Mouse (Mus musculus) frontal cortex, adult 2 months (tissue): ENCODE measurements around the gene Nhlrc3. TPM values are rescaled to one million over a fixed set of nuclear protein-coding genes. Genes with fewer than 3 reads are reported as not detected.

ENCODE experiments used
- DNase-seq, 2 experiments: peaks; one replicate each; pipeline ENCODE4 v3.0.0; 2022; ENCODE audit warnings: low spot score in 1 of 2; ENCODE audit errors: extremely low spot score in 1 of 2
- polyA plus RNA-seq: library from polyadenylated mRNA; depleted of rRNA; stranded (reverse); fragments of >200 nt; gene quantifications from 2 replicates; pipeline ENCODE4 v1.2.3, GENCODE M21; 2012

Gene Nhlrc3
- polyA plus RNA-seq, 1 experiment, result 9.7 TPM

- DNase-seq, result no peak
Measured at GRCm38 (mm10) chr3:53454984-53455383, 8.1 kb downstream of the Nhlrc3 start.

- no peak for DNase-seq
Measured at GRCm38 (mm10) chr3:53454561-53454960, 8.6 kb downstream of the Nhlrc3 start.

GRCm38 (mm10) chr3:53454005-53454404 lies 9.1 kb downstream of the Nhlrc3 start:
- DNase-seq, result no peak

GRCm38 (mm10) chr3:53453346-53453745 lies 9.8 kb downstream of the Nhlrc3 start:
- no peak for DNase-seq

GRCm38 (mm10) chr3:53452351-53452750 lies 10.8 kb downstream of the Nhlrc3 start:
- no peak for DNase-seq

DNA sequence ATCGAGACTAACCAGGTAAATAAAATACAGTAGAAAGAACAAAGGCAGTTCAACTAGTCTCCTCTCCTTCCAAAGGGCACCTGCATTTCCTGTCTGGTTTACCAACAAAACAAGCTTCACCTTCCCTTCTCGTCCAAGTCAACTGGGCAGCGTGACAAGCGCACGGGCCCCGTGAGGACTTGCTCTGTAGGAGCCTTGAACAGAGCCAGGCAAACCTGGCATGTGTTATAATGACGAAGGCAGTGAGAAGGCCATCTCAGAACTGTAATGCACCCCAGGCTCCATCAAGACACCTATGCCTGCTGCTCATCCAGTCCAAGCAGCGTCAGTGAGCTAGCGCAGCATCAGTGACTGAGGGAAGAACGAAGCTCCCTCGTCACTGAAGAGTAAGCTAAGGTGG lies 12.5 kb downstream of the Nhlrc3 start:
- no peak for DNase-seq

GRCm38 (mm10) chr3:53448208-53448607 lies 14.9 kb downstream of the Nhlrc3 start:
- peak; percentile 53 to 91 for DNase-seq

DNA sequence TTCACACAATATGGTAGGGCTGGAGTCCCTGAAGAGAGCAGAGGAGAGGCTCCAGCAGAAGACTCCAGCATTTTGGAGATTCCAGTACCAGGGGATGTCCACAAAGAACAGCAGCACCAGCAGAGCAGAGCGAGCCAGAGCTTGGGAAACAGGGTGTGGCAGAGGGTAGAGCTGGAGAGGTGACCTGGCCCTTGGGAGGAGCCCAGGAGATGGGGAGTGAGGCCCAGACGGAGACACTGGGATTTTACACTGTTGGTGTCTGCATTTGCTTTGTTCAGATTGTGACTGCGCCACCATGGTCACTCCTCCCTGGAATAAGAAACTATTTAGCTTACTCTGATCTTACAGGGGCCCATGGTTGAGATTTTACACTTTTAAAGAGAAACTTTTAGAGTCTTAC lies 16.3 kb downstream of the Nhlrc3 start:
- DNase-seq, result no peak

GRCm38 (mm10) chr3:53445540-53445939 lies 17.6 kb downstream of the Nhlrc3 start:
- DNase-seq, result no peak

DNA sequence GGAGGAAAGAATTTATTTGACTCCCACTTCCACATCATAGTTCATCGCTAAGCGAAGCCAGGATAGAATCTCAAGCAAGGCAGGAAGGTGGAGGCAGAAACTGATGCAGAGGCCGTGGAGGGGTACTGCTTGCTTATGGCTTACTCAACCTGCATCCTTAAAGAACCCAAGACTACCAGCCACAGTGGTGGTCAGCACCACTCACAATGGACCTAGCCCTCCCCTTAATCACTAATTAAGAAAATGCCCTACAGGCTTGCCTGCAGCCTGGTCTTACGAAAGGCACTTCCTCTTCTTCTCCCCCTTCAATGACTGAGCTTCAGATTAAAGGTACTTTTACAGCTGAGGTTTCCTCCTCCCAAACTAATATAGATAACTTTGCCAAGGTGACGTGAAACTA lies 26.6 kb downstream of the Nhlrc3 start:
- no peak for DNase-seq

DNA sequence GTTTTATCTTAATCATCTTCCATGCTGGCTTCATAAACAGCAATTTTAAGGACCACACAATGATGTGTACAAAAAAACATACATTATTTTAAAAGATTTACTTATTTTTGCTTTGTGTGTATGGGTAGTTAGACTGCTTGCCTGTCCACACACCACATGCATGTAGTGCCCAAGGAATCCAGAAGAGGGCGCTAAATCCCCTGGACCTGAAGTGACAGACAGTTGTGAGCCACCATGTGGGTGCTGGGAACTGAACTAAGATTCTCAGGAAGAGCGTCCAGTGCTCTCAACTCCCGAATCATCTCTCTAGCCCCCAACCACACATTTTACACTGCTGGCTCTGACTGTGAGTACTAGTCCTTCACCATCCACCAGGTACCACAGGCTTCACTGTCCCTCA lies 28.5 kb downstream of the Nhlrc3 start:
- no peak for DNase-seq

GRCm38 (mm10) chr3:53423576-53423975 lies 39.6 kb downstream of the Nhlrc3 start:
- DNase-seq, result no peak

DNA sequence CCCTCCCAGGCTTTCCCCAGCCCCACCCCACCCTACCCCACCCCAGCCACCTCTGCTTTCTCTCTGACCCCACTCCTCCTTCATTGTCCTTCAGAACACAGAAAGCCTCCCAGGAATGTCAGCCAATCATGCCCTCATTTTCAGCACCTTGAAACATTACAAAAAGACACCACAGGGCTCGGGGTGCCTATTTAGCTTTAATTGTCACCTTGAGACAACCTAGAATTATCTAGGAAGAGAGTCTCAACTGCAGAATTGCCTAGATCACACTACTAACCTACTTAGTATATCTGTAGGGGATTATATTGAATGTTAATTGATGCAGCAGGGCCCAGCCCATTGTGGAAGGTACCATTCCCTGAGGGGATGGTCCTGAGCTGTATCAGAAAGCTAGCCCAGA lies 40.4 kb downstream of the Nhlrc3 start:
- no peak for DNase-seq

DNA sequence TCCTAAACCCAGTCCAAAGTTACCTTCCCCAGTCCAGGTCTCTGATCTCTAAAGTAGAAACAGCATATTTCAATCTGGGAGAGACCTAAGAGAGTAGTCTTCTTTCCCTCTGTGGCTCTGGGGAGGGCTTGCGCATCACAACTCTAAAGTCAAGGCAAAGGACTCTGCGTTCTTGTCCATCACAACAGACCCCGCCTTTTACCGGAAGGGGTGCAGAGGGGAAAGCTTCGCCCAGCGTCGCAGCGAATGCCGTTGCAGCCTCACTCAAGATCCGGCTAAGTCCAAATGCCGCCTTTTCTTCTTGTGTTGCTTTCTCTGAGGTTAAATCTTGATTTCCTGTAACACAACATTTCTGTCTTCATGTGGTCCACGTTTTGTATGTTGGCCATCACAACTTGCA lies 41.5 kb downstream of the Nhlrc3 start:
- no peak for DNase-seq

- no peak for DNase-seq
Measured at GRCm38 (mm10) chr3:53417701-53418100, 45.4 kb downstream of the Nhlrc3 start.

- peak; percentile 16 to 51 for DNase-seq
Measured at GRCm38 (mm10) chr3:53416036-53416506, 47.1 kb downstream of the Nhlrc3 start.

- no peak for DNase-seq
Measured at GRCm38 (mm10) chr3:53413959-53414358, 49.2 kb downstream of the Nhlrc3 start.

DNA sequence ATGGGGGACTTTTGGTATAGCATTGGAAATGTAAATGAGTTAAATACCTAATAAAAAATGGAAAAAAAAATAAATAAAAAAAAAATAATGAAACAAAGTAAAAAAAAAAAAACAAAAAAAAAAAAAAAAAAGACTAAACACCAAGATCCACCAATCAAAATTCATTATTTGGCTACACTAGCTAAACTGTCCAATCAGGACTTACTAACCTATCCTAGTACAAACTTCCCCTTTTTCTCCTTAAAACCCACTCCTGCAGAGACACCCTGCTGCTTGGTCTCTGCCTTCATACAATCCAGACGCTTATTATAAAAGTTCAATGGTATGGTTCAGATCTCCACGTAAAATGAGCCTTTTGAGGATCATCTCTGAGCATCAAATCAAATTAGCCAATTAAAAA lies 49.7 kb downstream of the Nhlrc3 start:
- DNase-seq, result no peak

DNA sequence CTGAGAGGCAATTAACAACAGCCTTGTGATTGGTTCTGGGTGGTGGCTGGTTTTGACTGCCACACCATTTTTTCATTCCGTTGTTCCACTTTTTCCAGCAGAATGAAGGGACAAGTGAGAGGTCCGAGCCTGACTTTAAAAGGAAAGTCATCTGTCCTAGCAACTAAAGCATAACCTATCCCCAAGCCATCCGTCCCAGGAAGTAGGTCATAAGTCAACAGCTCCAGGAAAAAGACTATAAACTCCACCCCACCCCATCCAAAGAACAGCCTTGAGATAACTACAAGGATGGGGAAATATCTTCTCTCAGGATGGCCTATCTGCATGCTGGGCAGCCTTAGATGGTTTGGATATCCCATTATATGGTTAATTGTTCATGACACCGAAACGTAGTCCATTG lies 50.9 kb downstream of the Nhlrc3 start:
- no peak for DNase-seq

GRCm38 (mm10) chr3:53410031-53410430 lies 53.1 kb downstream of the Nhlrc3 start:
- no peak for DNase-seq

DNA sequence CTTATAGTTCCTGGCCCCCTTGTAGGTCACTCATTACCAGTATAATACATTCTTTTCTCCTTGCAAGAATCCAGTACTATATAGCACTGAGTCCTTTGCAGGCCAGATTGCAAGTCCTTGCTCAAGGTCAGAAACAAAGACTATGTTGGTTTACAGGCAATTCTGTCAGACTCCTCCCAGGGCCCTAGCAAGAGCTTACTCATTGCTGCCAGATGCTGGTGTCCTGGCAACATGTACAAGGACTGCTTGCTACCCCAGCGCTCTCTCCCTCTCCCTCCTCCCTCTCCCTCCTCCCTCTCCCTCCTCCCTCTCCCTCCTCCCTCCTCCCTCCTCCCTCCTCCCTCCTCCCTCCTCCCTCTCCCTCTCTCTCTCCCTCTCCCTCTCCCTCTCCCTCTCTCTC lies 56.0 kb downstream of the Nhlrc3 start:
- DNase-seq, result no peak
